Mouse (Mus musculus): Measurements from ENCODE around the gene Nrxn3. TPM values are rescaled to one million over a fixed set of nuclear protein-coding genes. Genes with fewer than 3 reads are reported as not detected.

Nrxn3 gene
- polyA plus RNA-seq, 1 experiment, result 0.19 TPM

DNA sequence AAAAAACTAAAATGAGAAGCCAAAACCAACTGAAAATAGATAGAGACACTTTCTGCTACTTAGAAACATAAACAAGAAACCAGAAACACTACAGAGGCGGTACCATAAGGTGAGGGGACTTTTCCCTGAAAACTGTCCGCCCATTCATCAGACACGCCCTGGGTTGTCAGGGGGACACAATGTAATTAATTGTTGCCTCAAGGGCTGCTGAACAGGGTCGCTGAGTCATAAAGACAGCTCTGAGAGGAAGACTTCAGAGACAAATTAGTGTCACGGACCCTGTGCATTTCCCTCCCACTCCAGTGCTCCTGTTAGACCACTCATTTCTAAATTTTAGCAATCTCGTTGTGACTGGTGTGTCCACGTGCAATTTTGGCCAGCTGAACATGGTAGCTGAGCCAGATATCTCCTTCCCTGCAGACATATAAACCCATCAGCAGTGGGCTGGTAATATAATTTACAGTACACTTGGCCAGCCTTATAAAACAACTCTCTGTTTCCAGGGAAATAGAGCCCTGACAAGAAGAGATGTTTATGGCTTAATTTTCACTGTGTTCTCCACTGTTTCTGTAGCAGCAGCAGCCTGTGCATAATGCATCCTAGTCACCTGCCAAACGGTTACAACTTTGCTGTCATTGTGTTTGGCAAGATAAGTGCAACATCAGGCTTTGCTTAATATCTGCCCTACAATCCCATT lies 603.3 kb downstream of the Nrxn3 start:
- H3K27ac ChIP-seq (ENCODE audit: control insufficient read depth, insufficient read depth, low read length), result no peak overlapping the region
- TF ChIP-seq CTCF (IDR thresholded peaks at IDR 0.05; ENCODE audit: borderline replicate concordance, control insufficient read depth, extremely low read depth, insufficient read depth, low read length, poor library complexity) (no peak), POLR2A (IDR thresholded peaks at IDR 0.05; ENCODE audit: control insufficient read depth, extremely low read depth, insufficient read depth, low read length, poor library complexity) (no peak)

DNA sequence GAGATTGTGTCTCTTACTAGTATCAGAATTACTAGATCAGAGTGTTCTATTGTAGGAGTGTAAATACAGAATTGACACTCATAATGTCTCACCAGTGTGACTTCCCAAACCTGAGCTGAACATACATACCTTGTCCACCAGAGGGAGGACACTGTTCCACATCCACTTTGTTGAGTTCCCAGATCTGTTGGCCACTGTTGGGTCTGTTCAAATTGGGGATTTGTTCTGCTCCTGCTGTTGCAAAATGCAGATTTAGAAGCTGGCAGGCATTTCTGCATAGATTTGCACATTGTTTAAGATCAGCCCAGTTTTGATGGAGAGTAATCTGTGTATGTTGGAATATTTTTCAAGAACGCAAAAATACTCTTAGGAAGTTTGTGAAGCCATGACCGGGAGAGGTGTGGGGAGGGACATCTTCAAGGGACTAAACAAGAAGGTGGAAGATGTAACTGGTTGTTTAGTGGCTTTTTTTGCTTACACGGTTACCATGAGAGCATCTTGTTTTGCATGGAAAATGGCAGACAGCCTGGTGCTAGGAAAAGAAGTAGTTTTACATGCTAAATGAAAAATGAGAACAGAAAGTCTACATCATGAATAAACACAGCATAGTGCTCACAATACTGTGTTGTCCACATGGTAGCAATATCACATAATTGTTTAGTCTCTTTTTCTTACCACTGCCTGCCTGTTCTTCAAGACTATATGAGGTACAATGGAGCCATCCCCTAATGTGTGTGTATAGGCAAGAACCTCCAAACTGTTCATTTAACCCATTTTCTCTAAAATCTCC lies 609.0 kb downstream of the Nrxn3 start:
- Histone ChIP-seq H3K36me3 (ENCODE audit: control insufficient read depth, insufficient read depth, low read length) (no peaks in the 10 kb centered on the region), H3K27ac (ENCODE audit: control insufficient read depth, insufficient read depth, low read length) (no peak overlapping the region), H3K27me3 (ENCODE audit: control insufficient read depth, insufficient read depth, low read length) (no peaks in the 10 kb centered on the region), H3K4me3 (ENCODE audit: control insufficient read depth, insufficient read depth, low read length) (no peak overlapping the region), H3K4me1 (replicated peaks; ENCODE audit: control insufficient read depth, insufficient read depth, low read length) (no peaks in the 10 kb centered on the region)
- TF ChIP-seq POLR2A (IDR thresholded peaks at IDR 0.05; ENCODE audit: control insufficient read depth, extremely low read depth, insufficient read depth, low read length, poor library complexity), result no peak
- TF ChIP-seq CTCF (IDR thresholded peaks at IDR 0.05; ENCODE audit: borderline replicate concordance, control insufficient read depth, extremely low read depth, insufficient read depth, low read length, poor library complexity), result no peak
- 96% methylated on average over 3 of the region's 3 CpGs for WGBS
- DNase-seq, result no peak

More for the DNA sequence above, 603.3 kb downstream of the Nrxn3 start:
- no peaks in the 10 kb centered on the region for H3K4me1 ChIP-seq (replicated peaks; ENCODE audit: control insufficient read depth, insufficient read depth, low read length)
- WGBS, result 73% methylated on average over 8 of the region's 8 CpGs
- no peak overlapping the region for H3K4me3 ChIP-seq (ENCODE audit: control insufficient read depth, insufficient read depth, low read length)
- DNase-seq, result no peak
- no peaks in the 10 kb centered on the region for H3K36me3 ChIP-seq (ENCODE audit: control insufficient read depth, insufficient read depth, low read length)
- no peaks in the 10 kb centered on the region for H3K27me3 ChIP-seq (ENCODE audit: control insufficient read depth, insufficient read depth, low read length)

DNA sequence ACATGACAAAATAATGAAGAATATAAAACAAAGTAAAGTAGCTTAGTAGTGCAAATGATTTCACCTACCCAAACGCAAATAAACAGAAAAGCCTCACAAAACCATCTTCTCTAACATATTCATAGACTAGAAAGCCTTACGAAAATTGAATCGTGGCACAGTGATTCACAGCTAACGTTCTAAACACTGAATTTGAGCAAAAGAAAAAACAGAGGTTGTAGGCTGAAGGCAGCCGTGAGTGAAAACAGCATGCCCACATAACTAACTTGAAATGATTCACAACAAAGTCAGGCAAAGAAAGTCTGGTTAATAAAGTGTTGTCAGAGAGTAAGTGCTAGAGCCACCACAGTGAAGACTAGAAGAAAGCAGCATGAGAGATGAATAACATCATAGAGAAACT lies 610.8 kb downstream of the Nrxn3 start:
- TF ChIP-seq CTCF (IDR thresholded peaks at IDR 0.05; ENCODE audit: borderline replicate concordance, control insufficient read depth, extremely low read depth, insufficient read depth, low read length, poor library complexity) (no peak), POLR2A (IDR thresholded peaks at IDR 0.05; ENCODE audit: control insufficient read depth, extremely low read depth, insufficient read depth, low read length, poor library complexity) (no peak)
- Histone ChIP-seq H3K27me3 (ENCODE audit: control insufficient read depth, insufficient read depth, low read length) (no peaks in the 10 kb centered on the region), H3K36me3 (ENCODE audit: control insufficient read depth, insufficient read depth, low read length) (no peaks in the 10 kb centered on the region), H3K4me1 (replicated peaks; ENCODE audit: control insufficient read depth, insufficient read depth, low read length) (no peaks in the 10 kb centered on the region), H3K27ac (ENCODE audit: control insufficient read depth, insufficient read depth, low read length) (no peak overlapping the region), H3K4me3 (ENCODE audit: control insufficient read depth, insufficient read depth, low read length) (no peak overlapping the region)
- no peak for DNase-seq
- 95% methylated on average over 5 of the region's 5 CpGs for WGBS

DNA sequence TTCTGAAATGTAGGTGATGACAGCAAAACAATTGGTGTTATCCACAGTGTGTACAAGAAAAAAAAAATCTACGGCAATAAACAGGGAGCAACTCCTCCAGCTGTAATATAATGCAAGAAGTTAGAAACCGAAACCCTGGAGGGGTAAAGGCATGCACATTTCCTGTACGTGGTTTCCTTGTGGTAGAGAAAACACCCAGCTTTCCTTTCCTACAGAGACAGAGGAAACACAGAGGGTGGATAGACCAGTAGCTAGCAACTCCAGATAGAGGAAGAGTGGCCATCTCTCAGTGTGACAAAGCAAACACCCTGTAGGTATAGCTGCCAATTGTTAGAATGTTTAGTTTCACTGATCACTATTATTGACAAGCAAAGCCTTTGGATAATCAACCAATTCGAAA lies 642.2 kb downstream of the Nrxn3 start:
- Histone ChIP-seq H3K4me3 (ENCODE audit: control insufficient read depth, insufficient read depth, low read length) (no peak overlapping the region), H3K36me3 (ENCODE audit: control insufficient read depth, insufficient read depth, low read length) (no peaks in the 10 kb centered on the region), H3K27ac (ENCODE audit: control insufficient read depth, insufficient read depth, low read length) (no peak overlapping the region), H3K4me1 (replicated peaks; ENCODE audit: control insufficient read depth, insufficient read depth, low read length) (no peaks in the 10 kb centered on the region), H3K27me3 (ENCODE audit: control insufficient read depth, insufficient read depth, low read length) (no peaks in the 10 kb centered on the region)
- no peak for DNase-seq
- no peak for TF ChIP-seq CTCF (IDR thresholded peaks at IDR 0.05; ENCODE audit: borderline replicate concordance, control insufficient read depth, extremely low read depth, insufficient read depth, low read length, poor library complexity)
- TF ChIP-seq POLR2A (IDR thresholded peaks at IDR 0.05; ENCODE audit: control insufficient read depth, extremely low read depth, insufficient read depth, low read length, poor library complexity), result no peak
- WGBS, result 17% methylated on average over 4 of the region's 4 CpGs

DNA sequence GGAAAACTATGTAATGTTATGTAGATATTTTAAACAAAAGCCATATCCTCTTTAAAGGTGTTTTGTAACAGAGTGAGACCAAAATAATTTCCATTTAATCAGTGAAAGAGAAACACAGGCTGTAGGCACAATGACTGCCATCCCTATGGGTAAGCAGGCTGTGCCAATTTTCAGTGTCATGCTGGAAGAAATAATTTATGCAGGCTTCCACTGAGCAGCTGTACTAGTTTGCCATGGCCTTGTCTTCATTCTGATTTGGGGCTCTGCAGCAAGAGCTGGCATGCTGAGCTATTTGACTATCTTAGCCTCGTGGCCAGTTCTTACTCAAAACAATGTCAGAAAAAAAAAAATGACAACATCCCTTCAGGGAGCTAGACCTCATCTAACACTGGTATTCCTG lies 647.3 kb downstream of the Nrxn3 start:
- 84% methylated on average over 1 of the region's 1 CpGs for WGBS
- no peak for DNase-seq
- no peaks in the 10 kb centered on the region for H3K36me3 ChIP-seq (ENCODE audit: control insufficient read depth, insufficient read depth, low read length)
- H3K27ac ChIP-seq (ENCODE audit: control insufficient read depth, insufficient read depth, low read length), result no peak overlapping the region
- no peak for TF ChIP-seq POLR2A (IDR thresholded peaks at IDR 0.05; ENCODE audit: control insufficient read depth, extremely low read depth, insufficient read depth, low read length, poor library complexity)
- no peak for TF ChIP-seq CTCF (IDR thresholded peaks at IDR 0.05; ENCODE audit: borderline replicate concordance, control insufficient read depth, extremely low read depth, insufficient read depth, low read length, poor library complexity)
- no peak overlapping the region for H3K4me3 ChIP-seq (ENCODE audit: control insufficient read depth, insufficient read depth, low read length)
- H3K4me1 ChIP-seq (replicated peaks; ENCODE audit: control insufficient read depth, insufficient read depth, low read length), result no peaks in the 10 kb centered on the region
- H3K27me3 ChIP-seq (ENCODE audit: control insufficient read depth, insufficient read depth, low read length), result no peaks in the 10 kb centered on the region

- DNase-seq, result no peak
- Histone ChIP-seq H3K27ac (ENCODE audit: control insufficient read depth, insufficient read depth, low read length) (no peak overlapping the region), H3K36me3 (ENCODE audit: control insufficient read depth, insufficient read depth, low read length) (no peaks in the 10 kb centered on the region), H3K4me1 (replicated peaks; ENCODE audit: control insufficient read depth, insufficient read depth, low read length) (no peaks in the 10 kb centered on the region), H3K4me3 (ENCODE audit: control insufficient read depth, insufficient read depth, low read length) (no peak overlapping the region), H3K27me3 (ENCODE audit: control insufficient read depth, insufficient read depth, low read length) (no peaks in the 10 kb centered on the region)
- WGBS, result 13% methylated on average over 1 of the region's 1 CpGs
- TF ChIP-seq POLR2A (IDR thresholded peaks at IDR 0.05; ENCODE audit: control insufficient read depth, extremely low read depth, insufficient read depth, low read length, poor library complexity), result no peak
- TF ChIP-seq CTCF (IDR thresholded peaks at IDR 0.05; ENCODE audit: borderline replicate concordance, control insufficient read depth, extremely low read depth, insufficient read depth, low read length, poor library complexity), result no peak
Observed at GRCm38 (mm10) chr12:89376600-89376999, 653.9 kb downstream of the Nrxn3 start.

Measured in thymus, adult 2 months (tissue).